Mouse (Mus musculus): Measurements from ENCODE around the gene Cyp27a1. TPM values are rescaled to one million over a fixed set of nuclear protein-coding genes. Genes with fewer than 3 reads are reported as not detected.

The Cyp27a1 gene
- polyA plus RNA-seq, 1 experiment from 2014 or later, result 7.4 TPM

GRCm38 (mm10) chr1:74726114-74726513 is 12.7 kb downstream of the Cyp27a1 start:
- H3K27ac ChIP-seq, result no peak overlapping the region
- no peaks in the 10 kb centered on the region for H3K27me3 ChIP-seq (ENCODE audit: insufficient read depth, poor library complexity, severe bottlenecking)
- no peaks in the 10 kb centered on the region for H3K4me1 ChIP-seq (replicated peaks)
- whole genome bisulfite sequencing, result 85% methylated on average over 5 of the region's 5 CpGs
- no peak overlapping the region for H3K4me3 ChIP-seq
- no peak for DNase-seq (ENCODE audit: low spot score)
- no peaks in the 10 kb centered on the region for H3K36me3 ChIP-seq
- no peaks in the 10 kb centered on the region for H3K9me3 ChIP-seq

GRCm38 (mm10) chr1:74726674-74727073 is 13.3 kb downstream of the Cyp27a1 start:
- Histone ChIP-seq H3K27me3 (ENCODE audit: insufficient read depth, poor library complexity, severe bottlenecking) (no peaks in the 10 kb centered on the region), H3K36me3 (no peaks in the 10 kb centered on the region)
- 86% methylated on average over 5 of the region's 5 CpGs for WGBS

GRCm38 (mm10) chr1:74728446-74728845 is 15.1 kb downstream of the Cyp27a1 start:
- H3K27me3 ChIP-seq (ENCODE audit: insufficient read depth, poor library complexity, severe bottlenecking), result no peaks in the 10 kb centered on the region
- H3K27ac ChIP-seq, result no peak overlapping the region
- H3K4me1 ChIP-seq (replicated peaks), result no peaks in the 10 kb centered on the region
- H3K9me3 ChIP-seq, result no peaks in the 10 kb centered on the region
- DNase-seq (ENCODE audit: low spot score), result no peak
- no peak overlapping the region for H3K4me3 ChIP-seq
- WGBS, result 80% methylated on average over 8 of the region's 8 CpGs
- H3K36me3 ChIP-seq, result no peaks in the 10 kb centered on the region

More at GRCm38 (mm10) chr1:74726674-74727073, 13.3 kb downstream of the Cyp27a1 start:
- Histone ChIP-seq H3K9me3 (no peaks in the 10 kb centered on the region), H3K4me3 (no peak overlapping the region), H3K27ac (no peak overlapping the region), H3K4me1 (replicated peaks) (no peaks in the 10 kb centered on the region)
- DNase-seq (ENCODE audit: low spot score), result no peak

GRCm38 (mm10) chr1:74736977-74737376 is 23.6 kb downstream of the Cyp27a1 start:
- 92% methylated on average over 12 of the region's 12 CpGs for WGBS
- DNase-seq (ENCODE audit: low spot score), result no peak

GRCm38 (mm10) chr1:74737500-74737899 is 24.1 kb downstream of the Cyp27a1 start:
- H3K36me3 ChIP-seq, result no peaks in the 10 kb centered on the region
- DNase-seq (ENCODE audit: low spot score), result no peak
- 90% methylated on average over 7 of the region's 7 CpGs for WGBS
- no peaks in the 10 kb centered on the region for H3K9me3 ChIP-seq
- no peaks in the 10 kb centered on the region; the same call in 1 of the 2 replicates for H3K27me3 ChIP-seq (ENCODE audit: insufficient read depth, poor library complexity, severe bottlenecking)
- no peaks in the 10 kb centered on the region for H3K4me1 ChIP-seq (replicated peaks)
- H3K27ac ChIP-seq, result no peak overlapping the region
- H3K4me3 ChIP-seq, result no peak overlapping the region

More at GRCm38 (mm10) chr1:74736977-74737376, 23.6 kb downstream of the Cyp27a1 start:
- Histone ChIP-seq H3K4me3 (no peak overlapping the region), H3K4me1 (replicated peaks) (no peaks in the 10 kb centered on the region), H3K27ac (no peak overlapping the region), H3K36me3 (no peaks in the 10 kb centered on the region), H3K9me3 (no peaks in the 10 kb centered on the region), H3K27me3 (ENCODE audit: insufficient read depth, poor library complexity, severe bottlenecking) (no peaks in the 10 kb centered on the region; the same call in 1 of the 2 replicates)

- no peak overlapping the region for H3K27ac ChIP-seq
- H3K4me3 ChIP-seq, result no peak overlapping the region
- 82% methylated on average over 7 of the region's 7 CpGs for WGBS
- H3K36me3 ChIP-seq, result no peaks in the 10 kb centered on the region
- H3K27me3 ChIP-seq (ENCODE audit: insufficient read depth, poor library complexity, severe bottlenecking), result peaks cover 4% of the 10 kb centered on the region; the same call in 1 of the 2 replicates
- no peak for DNase-seq (ENCODE audit: low spot score)
- H3K9me3 ChIP-seq, result no peaks in the 10 kb centered on the region
- no peaks in the 10 kb centered on the region for H3K4me1 ChIP-seq (replicated peaks)
Observed at GRCm38 (mm10) chr1:74740846-74741245, 27.5 kb downstream of the Cyp27a1 start.

GRCm38 (mm10) chr1:74747335-74747734 is 34.0 kb downstream of the Cyp27a1 start:
- Histone ChIP-seq H3K9me3 (no peaks in the 10 kb centered on the region), H3K4me3 (no peak overlapping the region), H3K27ac (no peak overlapping the region), H3K36me3 (no peaks in the 10 kb centered on the region), H3K27me3 (ENCODE audit: insufficient read depth, poor library complexity, severe bottlenecking) (peaks cover 39% of the 10 kb centered on the region), H3K4me1 (replicated peaks) (peaks cover 11% of the 10 kb centered on the region)
- DNase-seq (ENCODE audit: low spot score), result no peak
- 70% methylated on average over 5 of the region's 5 CpGs for WGBS

GRCm38 (mm10) chr1:74748643-74749271 is 35.4 kb downstream of the Cyp27a1 start, which contains the start of gene Prkag3:
Prkag3 (minus strand) TSS chr1:74749221.
- peaks cover 39% of the 10 kb centered on the region for H3K27me3 ChIP-seq (ENCODE audit: insufficient read depth, poor library complexity, severe bottlenecking)
- peak within 1 kb of the TSS; percentile 47 for H3K4me3 ChIP-seq
- no peaks in the 10 kb centered on the region for H3K9me3 ChIP-seq
- H3K4me1 ChIP-seq (replicated peaks), result peaks cover 11% of the 10 kb centered on the region
- WGBS, result 10% methylated on average over 30 of the region's 30 CpGs
- no peaks in the 10 kb centered on the region for H3K36me3 ChIP-seq
- DNase-seq (ENCODE audit: low spot score), result peak; percentile 55
- H3K27ac ChIP-seq, result peak within 1 kb of the TSS; percentile 50; the same call in 1 of the 2 replicates

GRCm38 (mm10) chr1:74749301-74749700 is 35.9 kb downstream of the Cyp27a1 start:
- Histone ChIP-seq H3K27ac (no peak overlapping the region), H3K27me3 (ENCODE audit: insufficient read depth, poor library complexity, severe bottlenecking) (peaks cover 39% of the 10 kb centered on the region), H3K4me3 (no peak overlapping the region), H3K4me1 (replicated peaks) (peaks cover 11% of the 10 kb centered on the region), H3K9me3 (no peaks in the 10 kb centered on the region), H3K36me3 (no peaks in the 10 kb centered on the region)
- no peak for DNase-seq (ENCODE audit: low spot score)
- WGBS, result 71% methylated on average over 7 of the region's 7 CpGs

- H3K27me3 ChIP-seq (ENCODE audit: insufficient read depth, poor library complexity, severe bottlenecking), result peaks cover 37% of the 10 kb centered on the region
- no peaks in the 10 kb centered on the region for H3K36me3 ChIP-seq
- H3K9me3 ChIP-seq, result no peaks in the 10 kb centered on the region
- WGBS, result 83% methylated on average over 4 of the region's 4 CpGs
- H3K4me3 ChIP-seq, result no peak overlapping the region
- DNase-seq (ENCODE audit: low spot score), result no peak
- no peak overlapping the region for H3K27ac ChIP-seq
- peaks cover 11% of the 10 kb centered on the region for H3K4me1 ChIP-seq (replicated peaks)
Observed at GRCm38 (mm10) chr1:74750683-74751082, 37.3 kb downstream of the Cyp27a1 start.

- no peak overlapping the region for H3K27ac ChIP-seq
- H3K27me3 ChIP-seq (ENCODE audit: insufficient read depth, poor library complexity, severe bottlenecking), result peaks cover 29% of the 10 kb centered on the region
- no peak for DNase-seq (ENCODE audit: low spot score)
- H3K9me3 ChIP-seq, result no peaks in the 10 kb centered on the region
- peaks cover 11% of the 10 kb centered on the region for H3K4me1 ChIP-seq (replicated peaks)
- H3K4me3 ChIP-seq, result no peak overlapping the region
- 85% methylated on average over 8 of the region's 8 CpGs for WGBS
- H3K36me3 ChIP-seq, result no peaks in the 10 kb centered on the region
Observed at GRCm38 (mm10) chr1:74752150-74752549, 38.8 kb downstream of the Cyp27a1 start.

GRCm38 (mm10) chr1:74752833-74753232 is 39.5 kb downstream of the Cyp27a1 start:
- Histone ChIP-seq H3K36me3 (no peaks in the 10 kb centered on the region), H3K4me3 (no peak overlapping the region), H3K9me3 (no peaks in the 10 kb centered on the region), H3K4me1 (replicated peaks) (peaks cover 11% of the 10 kb centered on the region), H3K27ac (no peak overlapping the region), H3K27me3 (ENCODE audit: insufficient read depth, poor library complexity, severe bottlenecking) (peaks cover 26% of the 10 kb centered on the region)
- no peak for DNase-seq (ENCODE audit: low spot score)
- WGBS, result 94% methylated on average over 3 of the region's 3 CpGs

- peaks cover 9% of the 10 kb centered on the region for H3K4me1 ChIP-seq (replicated peaks)
- no peak overlapping the region for H3K27ac ChIP-seq
- no peaks in the 10 kb centered on the region for H3K9me3 ChIP-seq
- H3K36me3 ChIP-seq, result no peaks in the 10 kb centered on the region
- no peak overlapping the region for H3K4me3 ChIP-seq
- no peak for DNase-seq (ENCODE audit: low spot score)
- 84% methylated on average over 8 of the region's 8 CpGs for WGBS
- peaks cover 20% of the 10 kb centered on the region for H3K27me3 ChIP-seq (ENCODE audit: insufficient read depth, poor library complexity, severe bottlenecking)
Observed at GRCm38 (mm10) chr1:74753266-74753974, 40.0 kb downstream of the Cyp27a1 start.
